Mouse (Mus musculus) C2C12 (cell line): Measurements from ENCODE around the gene Gm6169.

Source experiments
- CTCF ChIP-seq: IDR thresholded peaks from one replicate; pipeline ENCODE4 v1.5.1; 2011; ENCODE audit not compliant: control insufficient read depth, insufficient read depth, insufficient read length
- USF1 ChIP-seq: IDR thresholded peaks from one replicate; pipeline ENCODE4 v1.6.1; 2011; ENCODE audit warnings: low read depth, mild to moderate bottlenecking, control low read depth, moderate library complexity

DNA sequence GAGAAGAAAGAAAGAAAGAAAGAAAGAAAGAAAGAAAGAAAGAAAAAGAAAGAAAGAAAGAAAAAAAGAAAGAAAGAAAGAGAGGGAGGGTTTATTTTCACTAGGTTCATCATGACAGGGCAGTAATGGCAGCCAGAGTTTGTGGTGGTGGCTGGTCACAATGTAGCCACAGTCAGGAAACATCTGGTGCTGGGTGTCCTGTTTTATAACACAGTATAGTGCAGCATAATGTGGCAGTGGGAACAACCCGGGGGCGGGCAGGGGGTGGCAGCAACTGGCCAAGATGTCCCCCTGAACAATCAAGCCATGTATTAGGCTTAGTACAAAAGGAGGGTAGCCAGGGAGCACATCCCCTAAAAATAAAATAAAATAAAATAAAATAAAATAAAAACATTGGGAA lies 35.6 kb downstream of the Gm6169 start:
- TF ChIP-seq USF1: no peak
- no peak for TF ChIP-seq CTCF
